Mouse (Mus musculus) heart, embryonic 11.5 days (tissue): ENCODE data around the gene Vcan. TPM values are rescaled to one million over a fixed set of nuclear protein-coding genes. Genes with fewer than 3 reads are reported as not detected.
A peak's percentile ranks its signal among the peaks of the same experiment; 100 is the strongest.

ENCODE experiments used
- ATAC-seq: fragments of 200-750 bp; cut with Nextera tagmentation; replicated peaks from 2 replicates; pipeline ENCODE4 v1.8.0; 2017; ENCODE audit warnings: moderate library complexity; ENCODE audit not compliant: insufficient number of reproducible peaks, low FRiP score, low TSS enrichment
- H3K27ac ChIP-seq: fragments of 300-500 bp; sonication (generic); 2 replicates; pipeline ENCODE4 v1.5.1; 2014; ENCODE audit warnings: mild to moderate bottlenecking, low read depth, low read length
- H3K27me3 ChIP-seq: fragments of 300-500 bp; sonication (generic); 2 replicates; pipeline ENCODE4 v1.6.1; 2014; ENCODE audit warnings: mild to moderate bottlenecking, low read length, mixed read lengths; ENCODE audit not compliant: control insufficient read depth, insufficient read depth
- H3K36me3 ChIP-seq: fragments of 300-500 bp; sonication (generic); 2 replicates; pipeline ENCODE4 v1.6.1; 2014; ENCODE audit warnings: mild to moderate bottlenecking, low read length, moderate library complexity, mixed read lengths; ENCODE audit not compliant: control insufficient read depth, insufficient read depth
- H3K4me1 ChIP-seq: fragments of 300-500 bp; sonication (generic); 2 replicates; pipeline ENCODE4 v1.6.1; 2014; ENCODE audit warnings: low read length; ENCODE audit not compliant: control insufficient read depth, insufficient read depth
- H3K4me2 ChIP-seq: fragments of 300-500 bp; sonication (generic); 2 replicates; pipeline ENCODE4 v1.6.1; 2014; ENCODE audit warnings: mild to moderate bottlenecking, moderate library complexity
- H3K4me3 ChIP-seq: fragments of 300-500 bp; sonication (generic); 2 replicates; pipeline ENCODE4 v1.5.1; 2014; ENCODE audit warnings: low read depth, low read length
- H3K9ac ChIP-seq: fragments of 300-500 bp; sonication (generic); 2 replicates; pipeline ENCODE4 v1.6.1; 2014; ENCODE audit warnings: mild to moderate bottlenecking, low read depth, low read length, moderate library complexity
- H3K9me3 ChIP-seq: fragments of 300-500 bp; sonication (generic); replicated peaks from 2 replicates; pipeline ENCODE4 v1.6.1; 2016; ENCODE audit warnings: low read length; ENCODE audit not compliant: control insufficient read depth
- WGBS: fragments of 180-500 bp; shearing (Covaris S2); extraction: QIAGEN DNeasy Blood & Tissue Kit; methylation state at CpG from one replicate; pipeline ENCODE4 v1.1.7; 2014; ENCODE audit not compliant: insufficient replicate concordance; 5-methylcytosine and 5-hydroxymethylcytosine counted together
- polyA plus RNA-seq: library from polyadenylated mRNA; unstranded; fragments of >200 nt; fragmentation: Nextera tagmentation; extraction: Ambion mirVana; gene quantifications from 2 replicates; pipeline ENCODE4 v1.2.1, GENCODE M21; 2014

Vcan gene
- polyA plus RNA-seq, 1 experiment from 2014 or later = 183 TPM

- peak overlapping the region; percentile 95 for H3K9ac ChIP-seq
- no peak for ATAC-seq
- peaks cover 20% of the 10 kb centered on the region for H3K4me1 ChIP-seq
- H3K4me2 ChIP-seq = peak overlapping the region; percentile 83
- peak overlapping the region; percentile 79 for H3K4me3 ChIP-seq
- no peaks in the 10 kb centered on the region for H3K27me3 ChIP-seq
- peak overlapping the region; percentile 92 for H3K27ac ChIP-seq
- H3K36me3 ChIP-seq = no peaks in the 10 kb centered on the region
- H3K9me3 ChIP-seq = no peaks in the 10 kb centered on the region
- WGBS = 0% methylated on average over 24 of the region's 24 CpGs
Measured at GRCm38 (mm10) chr13:89739696-89740242, 2.5 kb downstream of the Vcan start.

GRCm38 (mm10) chr13:89738776-89739695 lies 3.3 kb downstream of the Vcan start:
- peak overlapping the region; percentile 92 for H3K27ac ChIP-seq
- peak overlapping the region; percentile 95 for H3K9ac ChIP-seq
- peaks cover 20% of the 10 kb centered on the region for H3K4me1 ChIP-seq
- no peaks in the 10 kb centered on the region for H3K36me3 ChIP-seq
- no peaks in the 10 kb centered on the region for H3K27me3 ChIP-seq
- no peaks in the 10 kb centered on the region for H3K9me3 ChIP-seq
- peak overlapping the region; percentile 83 for H3K4me2 ChIP-seq
- 1% methylated on average over 31 of the region's 31 CpGs for WGBS
- peak; percentile 78 for ATAC-seq
- H3K4me3 ChIP-seq = peak overlapping the region; percentile 79

- peaks cover 18% of the 10 kb centered on the region for H3K4me1 ChIP-seq
- no peaks in the 10 kb centered on the region for H3K36me3 ChIP-seq
- H3K9ac ChIP-seq = peak overlapping the region; percentile 95; the same call in 1 of the 2 replicates
- WGBS = 30% methylated on average over 2 of the region's 2 CpGs
- no peak for ATAC-seq
- H3K27me3 ChIP-seq = no peaks in the 10 kb centered on the region
- H3K4me3 ChIP-seq = peak overlapping the region; percentile 79
- H3K9me3 ChIP-seq = no peaks in the 10 kb centered on the region
- H3K27ac ChIP-seq = peak overlapping the region; percentile 92; the same call in 1 of the 2 replicates
- peak overlapping the region; percentile 83 for H3K4me2 ChIP-seq
Measured at GRCm38 (mm10) chr13:89738275-89738674, 4.0 kb downstream of the Vcan start.

GRCm38 (mm10) chr13:89735111-89735510 lies 7.2 kb downstream of the Vcan start:
- Histone ChIP-seq H3K4me3 (no peak overlapping the region), H3K4me1 (peaks cover 21% of the 10 kb centered on the region), H3K27me3 (no peaks in the 10 kb centered on the region), H3K36me3 (0 out of 2 replicates have a peak, but pooled peaks cover 2% of the 10 kb centered on the region), H3K9me3 (no peaks in the 10 kb centered on the region), H3K4me2 (peak overlapping the region; percentile 45), H3K27ac (peak overlapping the region; percentile 38), H3K9ac (no peak overlapping the region)
- WGBS = 14% methylated on average over 5 of the region's 5 CpGs
- no peak for ATAC-seq

GRCm38 (mm10) chr13:89726492-89726891 lies 15.8 kb downstream of the Vcan start:
- Histone ChIP-seq H3K36me3 (peaks cover 11% of the 10 kb centered on the region), H3K27ac (no peak overlapping the region), H3K4me2 (no peak overlapping the region), H3K4me3 (no peak overlapping the region), H3K27me3 (no peaks in the 10 kb centered on the region), H3K9me3 (no peaks in the 10 kb centered on the region), H3K9ac (no peak overlapping the region), H3K4me1 (peaks cover 5% of the 10 kb centered on the region)
- ATAC-seq = no peak
- WGBS = 80% methylated on average over 2 of the region's 2 CpGs

GRCm38 (mm10) chr13:89720497-89720896 lies 21.8 kb downstream of the Vcan start:
- H3K27me3 ChIP-seq = no peaks in the 10 kb centered on the region
- H3K27ac ChIP-seq = no peak overlapping the region
- no peak for ATAC-seq
- no peaks in the 10 kb centered on the region; the same call in 1 of the 2 replicates for H3K4me1 ChIP-seq
- H3K9ac ChIP-seq = no peak overlapping the region
- 58% methylated on average over 3 of the region's 3 CpGs for WGBS
- peaks cover 18% of the 10 kb centered on the region for H3K36me3 ChIP-seq
- H3K4me3 ChIP-seq = no peak overlapping the region
- no peaks in the 10 kb centered on the region for H3K9me3 ChIP-seq
- no peak overlapping the region for H3K4me2 ChIP-seq

GRCm38 (mm10) chr13:89709497-89710201 lies 32.7 kb downstream of the Vcan start:
- Histone ChIP-seq H3K9ac (no peak overlapping the region), H3K9me3 (no peaks in the 10 kb centered on the region), H3K4me2 (no peak overlapping the region), H3K4me3 (no peak overlapping the region), H3K27ac (no peak overlapping the region), H3K4me1 (no peaks in the 10 kb centered on the region; the same call in 1 of the 2 replicates), H3K27me3 (no peaks in the 10 kb centered on the region), H3K36me3 (peaks cover 22% of the 10 kb centered on the region)
- 51% methylated on average over 4 of the region's 4 CpGs for WGBS
- no peak for ATAC-seq

GRCm38 (mm10) chr13:89708151-89708927 lies 34.0 kb downstream of the Vcan start:
- Histone ChIP-seq H3K4me1 (no peaks in the 10 kb centered on the region; the same call in 1 of the 2 replicates), H3K27ac (no peak overlapping the region), H3K36me3 (peaks cover 32% of the 10 kb centered on the region), H3K4me2 (no peak overlapping the region), H3K9ac (no peak overlapping the region), H3K4me3 (no peak overlapping the region), H3K9me3 (no peaks in the 10 kb centered on the region), H3K27me3 (no peaks in the 10 kb centered on the region)
- no peak for ATAC-seq
- WGBS = 76% methylated on average over 7 of the region's 7 CpGs
